Mouse (Mus musculus) c-Kit-positive CD71-positive TER-119-positive erythroid progenitor cells, embryonic 14.5 days (primary cell): Measurements from ENCODE around the gene Igsf6.

ENCODE experiments used
- DNase-seq: peaks from one replicate; pipeline ENCODE4 v3.0.0-alpha.2; 2013; ENCODE audit warnings: low spot score

The Igsf6 gene

GRCm38 (mm10) chr7:121074281-121074680 is at the start of gene Igsf6:
Gene Igsf6 (minus strand): TSS chr7:121074572.
- DNase-seq = no peak

- peak; percentile 70 for DNase-seq
These were observed 45.9 kb upstream of the Igsf6 start for GRCm38 (mm10) chr7:121120143-121120818.

- peak; percentile 14 for DNase-seq
These were observed 37.4 kb upstream of the Igsf6 start for GRCm38 (mm10) chr7:121111762-121112161.

GRCm38 (mm10) chr7:121111321-121111720 is 36.9 kb upstream of the Igsf6 start:
- DNase-seq = no peak

GRCm38 (mm10) chr7:121107851-121108250 is 33.5 kb upstream of the Igsf6 start:
- DNase-seq = no peak

- no peak for DNase-seq
These were observed 24.4 kb upstream of the Igsf6 start for GRCm38 (mm10) chr7:121098614-121099389.

GRCm38 (mm10) chr7:121093026-121093425 is 18.7 kb upstream of the Igsf6 start:
- DNase-seq = no peak

- no peak for DNase-seq
These were observed 16.4 kb upstream of the Igsf6 start for GRCm38 (mm10) chr7:121090748-121091147.

GRCm38 (mm10) chr7:121088745-121089144 is 14.4 kb upstream of the Igsf6 start:
- DNase-seq = no peak

- no peak for DNase-seq
These were observed 11.1 kb upstream of the Igsf6 start for GRCm38 (mm10) chr7:121085500-121085899.

GRCm38 (mm10) chr7:121084840-121085453 is 10.6 kb upstream of the Igsf6 start:
- no peak for DNase-seq

GRCm38 (mm10) chr7:121082949-121083513 is 8.7 kb upstream of the Igsf6 start:
- DNase-seq = no peak

GRCm38 (mm10) chr7:121081816-121082215 is 7.4 kb upstream of the Igsf6 start:
- DNase-seq = no peak

- no peak for DNase-seq
These were observed 7.0 kb upstream of the Igsf6 start, which contains the start of gene Otoa for GRCm38 (mm10) chr7:121081350-121081749. Gene Otoa (plus strand): TSS chr7:121081650.

- peak; percentile 47 for DNase-seq
These were observed 3.5 kb upstream of the Igsf6 start for GRCm38 (mm10) chr7:121077829-121078228.

GRCm38 (mm10) chr7:121077311-121077710 is 2.9 kb upstream of the Igsf6 start:
- no peak for DNase-seq

GRCm38 (mm10) chr7:121075416-121075815 is 1.0 kb upstream of the Igsf6 start:
- no peak for DNase-seq

GRCm38 (mm10) chr7:121074801-121075400 is 529 bp upstream of the Igsf6 start:
- no peak for DNase-seq

- no peak for DNase-seq
These were observed 1.9 kb downstream of the Igsf6 start for GRCm38 (mm10) chr7:121072506-121072905.

GRCm38 (mm10) chr7:121071276-121071675 is 3.1 kb downstream of the Igsf6 start:
- DNase-seq = no peak

GRCm38 (mm10) chr7:121064309-121064708 is 10.1 kb downstream of the Igsf6 start:
- no peak for DNase-seq
